Comparison of ENCODE assay signal across 19 mouse cellular contexts in genomic region chr1:131146181-131146614, GRCm38 (mm10). TPM values are rescaled to one million over a fixed set of nuclear protein-coding genes. Genes with fewer than 3 reads are reported as not detected.
DNase-seq lines count a peak whose midpoint lies in the region; ATAC-seq and TF ChIP-seq lines count a peak whose summit lies in the region.
"Had no signal": no experiment of that assay in that cellular context is flagged by ENCODE, and none has a peak within 500 bp of the region (broad histone marks: within the 10 kb centered on the region; RNA-seq: fewer than 3 reads in every experiment).

No protein-coding gene starts in this region.

- peak overlapping the region; percentile 20; the same call in 1 of the 2 replicates for H3K27ac ChIP-seq in spleen, adult 2 months (ENCODE audit: insufficient read depth, low read length)
- peak overlapping the region; percentile 72; the same call in 1 of the 2 replicates for H3K27ac ChIP-seq in ES-E14 (ENCODE audit: insufficient read depth, low read depth, low read length, poor library complexity, severe bottlenecking)
- H3K27ac ChIP-seq: forebrain, embryonic 12.5 days; gastrocnemius, adult 2 months; heart, embryonic 13.5 days; hindbrain, embryonic 15.5 days; limb, embryonic 13.5 days; liver, embryonic 14.5 days had no signal

- intact Hi-C loops in left cerebral cortex, postnatal 36 days (cut with DNase I) = no loop called here

- TF ChIP-seq CTCF in spleen, adult 2 months (IDR thresholded peaks at IDR 0.05; ENCODE audit: extremely low read depth, insufficient read depth, insufficient read length, insufficient replicate concordance) = no peak

- no peaks in the 10 kb centered on the region for H3K9me3 ChIP-seq in ES-E14 (ENCODE audit: control insufficient read depth, insufficient read depth, low read depth, low read length)
- H3K9me3 ChIP-seq: forebrain, embryonic 12.5 days; heart, embryonic 13.5 days; hindbrain, embryonic 15.5 days; limb, embryonic 13.5 days had no signal

- no peak for TF ChIP-seq POLR2A in spleen, adult 2 months (IDR thresholded peaks at IDR 0.05; ENCODE audit: low read depth, low read length)

- H3K9ac ChIP-seq in ES-E14 (ENCODE audit: insufficient read depth, low read depth, low read length, poor library complexity, severe bottlenecking) = peak overlapping the region; percentile 36; the same call in 1 of the 2 replicates
- H3K9ac ChIP-seq: forebrain, embryonic 12.5 days; heart, embryonic 13.5 days; hindbrain, embryonic 15.5 days; limb, embryonic 13.5 days; liver, embryonic 14.5 days had no signal

- WGBS in spleen, adult 2 months = 15% methylated on average over 3 of the region's 3 CpGs

- DNase-seq in spleen, adult 2 months (ENCODE audit: low read depth in 1 of 2, low spot score in 2 of 2) = peak in 1 of 2 experiments; percentile 74
- DNase-seq in spleen, adult 12 weeks (ENCODE audit: low spot score) = no peak
- no peak for DNase-seq in ES-E14 (ENCODE audit: low read depth, low spot score)
- no peak for DNase-seq in cerebellum, postnatal 10 days
- DNase-seq in neural tube, embryonic 10.5 days (ENCODE audit: extremely low spot score, low spot score) = no peak
- no peak for DNase-seq in left cerebral cortex, postnatal 36 days (ENCODE audit: low spot score in 2 of 2)
- DNase-seq: cerebellum, adult 2 months; gastrocnemius, adult 2 months; heart, adult 11 months; heart, postnatal 36 days; kidney, postnatal 4 days; lung, postnatal 10 days had no signal

- in situ Hi-C loops in ES-E14 (cut with MboI; ENCODE audit: low sequenced_read_pairs in 2 of 2, unreplicated experiment in 2 of 2) = no loop called here

- H3K27me3 ChIP-seq in spleen, adult 2 months (ENCODE audit: control insufficient read depth, insufficient read depth, low read length) = no peaks in the 10 kb centered on the region
- H3K27me3 ChIP-seq: hindbrain, embryonic 15.5 days; limb, embryonic 13.5 days had no signal

- ATAC-seq in granulocyte monocyte progenitor cell, adult 5-6 weeks (replicated peaks; ENCODE audit: poor library complexity, severe bottlenecking) = peak; percentile 97
- ATAC-seq: intestine, embryonic 16.5 days had no signal

- H3K36me3 ChIP-seq in spleen, adult 2 months (ENCODE audit: control insufficient read depth, insufficient read depth, low read length) = no peaks in the 10 kb centered on the region
- H3K36me3 ChIP-seq in ES-E14 (ENCODE audit: control insufficient read depth, insufficient read depth, low read length, poor library complexity, severe bottlenecking) = no peaks in the 10 kb centered on the region
- H3K36me3 ChIP-seq: forebrain, embryonic 12.5 days; heart, embryonic 13.5 days; hindbrain, embryonic 15.5 days; limb, embryonic 13.5 days had no signal

- no peak overlapping the region; the same call in 1 of the 2 replicates for H3K4me3 ChIP-seq in spleen, adult 2 months (ENCODE audit: extremely low read depth, insufficient read depth, insufficient read length)
- peak overlapping the region; percentile 59 to 67 for H3K4me3 ChIP-seq in ES-E14 (ENCODE audit: insufficient read depth in 1 of 2, low read depth in 1 of 2, low read length in 2 of 2, poor library complexity in 1 of 2, severe bottlenecking in 1 of 2)
- H3K4me3 ChIP-seq: forebrain, embryonic 12.5 days; gastrocnemius, adult 2 months; heart, embryonic 13.5 days; hindbrain, embryonic 15.5 days; limb, embryonic 13.5 days had no signal

- H3K4me1 ChIP-seq in spleen, adult 2 months (ENCODE audit: control insufficient read depth, insufficient read depth, insufficient read length) = peaks cover 7% of the 10 kb centered on the region; the same call in 1 of the 2 replicates
- H3K4me1 ChIP-seq in ES-E14 (ENCODE audit: control insufficient read depth in 2 of 2, insufficient read depth in 2 of 2, low read length in 2 of 2, poor library complexity in 1 of 2) = peaks cover 16 to 19% of the 10 kb centered on the region in 2 experiments
- H3K4me1 ChIP-seq: forebrain, embryonic 12.5 days; heart, embryonic 13.5 days; hindbrain, embryonic 15.5 days; limb, embryonic 13.5 days had no signal

TF ChIP-seq in ES-E14, 5 proteins besides CTCF, POLR2A, EP300 and RAD21:
- TF ChIP-seq HCFC1 (IDR thresholded peaks at IDR 0.05; ENCODE audit: borderline replicate concordance, insufficient read depth, low read length) (no peak), MAFK (IDR thresholded peaks at IDR 0.05; ENCODE audit: insufficient read depth, low read depth, low read length) (no peak), ZNF384 (IDR thresholded peaks at IDR 0.05; ENCODE audit: low read depth, low read length) (no peak), CHD2 (IDR thresholded peaks at IDR 0.05; ENCODE audit: low read depth, low read length) (no peak), ZC3H11A (IDR thresholded peaks at IDR 0.05; ENCODE audit: borderline replicate concordance, low read depth, low read length) (no peak)

RNA-seq across cellular contexts. Expression of gene Eif2d, which starts 6.8 kb away (rescaled TPM):
- polyA plus RNA-seq in spleen, adult 2 months (2012; rRNA removed) = 17.4 and 19.6 TPM in 2 replicates
- 64.5 and 70.1 TPM in 2 replicates for total RNA-seq in ES-E14 (2012; rRNA removed)
- total RNA-seq in granulocyte monocyte progenitor cell, adult 5-6 weeks (2014; fragmentation: Nextera tagmentation) = 43.3 and 44.9 TPM in 2 replicates
- 17.1 and 25.6 TPM in 2 replicates for total RNA-seq in granulocyte monocyte progenitor cell, adult 5-6 weeks (2017)
- 10 to 100 TPM; 31.6 to 38.6 TPM for total RNA-seq in left cerebral cortex, postnatal 36 days (2021)

RNA-seq across cellular contexts. Expression of gene Dyrk3, which starts 8.1 kb away (rescaled TPM):
- 3.6 and 4.6 TPM in 2 replicates for polyA plus RNA-seq in spleen, adult 2 months (2012; rRNA removed)
- total RNA-seq in ES-E14 (2012; rRNA removed) = 18.6 and 22.1 TPM in 2 replicates
- 6.1 and 6.2 TPM in 2 replicates for total RNA-seq in granulocyte monocyte progenitor cell, adult 5-6 weeks (2014; fragmentation: Nextera tagmentation)
- total RNA-seq in granulocyte monocyte progenitor cell, adult 5-6 weeks (2017) = 4.1 and 6.3 TPM in 2 replicates
- 10 to 100 TPM in 1 of 2 experiments, 1 to 10 TPM in 1; 8.1 to 14.0 TPM for total RNA-seq in left cerebral cortex, postnatal 36 days (2021)
- total RNA-seq: gastrocnemius, adult 2 months had no signal

RNA-seq across cellular contexts. Expression of gene Mapkapk2, which starts 48.6 kb away (rescaled TPM):
- 55.3 and 72.5 TPM in 2 replicates for polyA plus RNA-seq in spleen, adult 2 months (2012; rRNA removed)
- total RNA-seq in ES-E14 (2012; rRNA removed) = 27.3 and 38.0 TPM in 2 replicates
- 212 and 254 TPM in 2 replicates for total RNA-seq in granulocyte monocyte progenitor cell, adult 5-6 weeks (2014; fragmentation: Nextera tagmentation)
- 209 and 233 TPM in 2 replicates for total RNA-seq in granulocyte monocyte progenitor cell, adult 5-6 weeks (2017)
- total RNA-seq in left cerebral cortex, postnatal 36 days (2021) = 10 to 100 TPM; 26.3 to 30.7 TPM
